Mouse (Mus musculus): ENCODE results near the gene Pclo. TPM values are rescaled to one million over a fixed set of nuclear protein-coding genes. Genes with fewer than 3 reads are reported as not detected.
"Not testable (repeated sequence)": the region's sequence is repeated elsewhere in the genome, so short reads cannot be mapped to it uniquely, and the experiment has no call there.

The Pclo gene
- total RNA-seq, 4 experiments from 2014 or later: 108 to 123 (median 110) TPM

GRCm38 (mm10) chr5:14680419-14680818 is 165.7 kb downstream of the Pclo start:
- no peak for DNase-seq (ENCODE audit: low spot score in 2 of 2)

DNA sequence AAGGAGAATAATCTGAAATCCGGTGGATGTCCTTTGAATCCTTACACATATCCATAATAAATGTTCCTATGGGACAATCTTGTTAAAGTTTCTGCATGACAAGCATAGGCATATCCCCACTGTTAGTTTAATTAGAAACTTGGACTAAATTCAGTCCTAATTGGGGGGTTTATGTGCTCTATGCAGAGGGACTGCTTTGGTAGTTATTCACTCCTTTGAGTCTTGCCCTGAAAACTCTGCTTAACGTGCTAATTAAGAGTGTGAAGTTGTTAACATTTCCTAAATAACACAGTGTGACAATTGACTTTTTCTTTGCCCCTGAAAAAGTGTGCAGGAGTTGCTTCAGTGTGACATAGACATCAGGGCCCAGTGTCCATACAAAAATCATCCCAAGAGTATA is 177.3 kb downstream of the Pclo start:
- no peak for DNase-seq (ENCODE audit: low spot score in 2 of 2)

DNA sequence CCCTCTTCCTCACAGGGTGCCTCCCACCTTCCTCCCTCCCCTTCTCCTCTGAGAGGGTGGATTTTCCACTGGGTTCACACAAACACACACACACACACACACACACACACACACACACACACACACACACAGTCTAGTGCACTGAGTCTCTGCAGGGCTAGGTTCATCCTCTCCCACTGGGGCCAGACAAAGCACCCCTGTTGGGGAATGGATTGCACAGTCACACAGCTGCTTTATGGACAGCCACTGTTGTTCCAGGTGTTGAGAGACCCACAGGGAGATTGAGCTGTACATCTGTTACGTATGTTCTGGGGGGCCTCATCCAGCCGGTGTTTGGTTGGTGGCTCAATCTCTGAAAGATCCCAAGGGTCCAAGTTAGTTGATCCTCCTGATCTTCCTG is 182.0 kb downstream of the Pclo start:
- DNase-seq (ENCODE audit: low spot score in 2 of 2): no peak

DNA sequence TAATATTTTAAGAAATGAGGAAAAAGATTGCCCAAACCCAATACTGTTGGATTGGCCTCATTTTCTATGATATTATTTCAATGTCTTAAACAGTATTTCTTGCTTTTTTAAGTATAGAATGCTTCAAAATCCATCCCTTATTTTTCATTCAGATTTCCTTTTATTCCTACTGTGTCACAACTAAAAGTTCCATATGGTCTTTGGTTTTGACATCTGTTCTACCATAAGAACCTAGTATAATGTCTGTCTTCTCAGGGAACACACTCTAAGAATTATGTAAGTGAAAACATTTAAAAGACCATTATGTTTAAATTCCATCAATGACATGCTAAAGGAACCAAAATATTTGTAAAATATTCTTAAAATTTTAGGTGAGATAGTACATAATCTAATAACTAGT is 186.2 kb downstream of the Pclo start:
- no peak for DNase-seq (ENCODE audit: low spot score in 2 of 2)

- no peak for DNase-seq (ENCODE audit: low spot score in 2 of 2)
These were observed 190.7 kb downstream of the Pclo start for GRCm38 (mm10) chr5:14705423-14705822.

- DNase-seq (ENCODE audit: low spot score in 2 of 2): no peak
These were observed 192.6 kb downstream of the Pclo start for GRCm38 (mm10) chr5:14707311-14707710.

DNA sequence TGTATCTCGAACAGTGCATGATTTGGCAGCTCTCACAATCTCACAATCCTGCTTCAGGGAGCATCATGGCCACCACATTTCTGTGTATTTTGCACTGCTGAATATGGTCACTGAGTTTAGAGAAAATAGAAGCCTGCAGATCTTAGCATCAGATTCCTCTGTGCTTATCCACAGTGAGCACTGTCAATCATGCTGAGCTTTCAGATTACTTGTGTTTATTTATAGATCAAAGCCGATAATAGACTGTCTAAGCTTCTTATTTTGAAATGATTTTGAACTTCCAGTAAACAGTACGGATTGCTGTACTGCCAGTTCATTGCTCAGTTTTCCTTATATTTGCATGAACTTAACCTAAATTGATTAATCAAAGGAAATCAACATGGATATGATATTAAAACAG is 208.9 kb downstream of the Pclo start:
- no peak for DNase-seq (ENCODE audit: low spot score in 2 of 2)

- no peak for DNase-seq (ENCODE audit: low spot score in 2 of 2)
These were observed 214.0 kb downstream of the Pclo start for GRCm38 (mm10) chr5:14728676-14729253.

DNA sequence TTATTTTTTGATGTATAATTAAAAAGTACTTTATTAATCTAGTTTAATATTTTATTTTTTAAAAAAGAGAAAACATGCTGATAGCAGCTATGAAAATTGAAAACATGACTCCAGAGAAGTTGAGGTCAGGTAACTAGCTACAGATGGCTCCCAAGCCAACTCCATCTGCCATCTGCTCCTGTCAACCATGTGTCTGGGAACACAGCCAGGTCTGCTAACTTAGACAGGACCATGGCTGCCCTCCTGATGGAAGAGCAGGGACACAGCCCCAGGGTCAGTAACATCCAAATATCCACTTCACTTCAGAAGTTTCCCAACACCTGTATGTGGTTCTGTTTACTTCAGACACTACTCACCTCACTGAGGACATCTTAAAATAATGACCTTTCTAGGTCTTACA is 236.2 kb downstream of the Pclo start:
- no peak for DNase-seq (ENCODE audit: low spot score in 2 of 2)

DNA sequence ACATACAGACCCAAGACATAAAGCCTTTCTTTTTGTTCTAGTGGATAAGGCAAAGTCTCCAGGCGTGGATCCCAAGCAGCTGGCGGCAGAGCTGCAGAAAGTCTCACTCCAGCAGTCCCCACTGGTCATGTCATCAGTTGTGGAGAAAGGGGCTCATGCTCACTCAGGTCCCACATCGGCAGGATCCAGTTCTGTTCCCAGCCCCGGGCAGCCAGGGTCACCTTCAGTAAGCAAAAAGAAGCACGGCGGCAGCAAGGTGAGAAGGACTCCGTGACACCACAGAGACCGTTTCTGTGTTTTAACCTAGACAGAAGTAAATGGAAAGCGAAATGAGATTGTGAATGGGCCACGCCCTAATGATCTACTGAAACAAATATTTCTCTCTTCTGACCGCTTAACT is 252.0 kb downstream of the Pclo start:
- no peak for DNase-seq (ENCODE audit: low spot score in 2 of 2)

DNA sequence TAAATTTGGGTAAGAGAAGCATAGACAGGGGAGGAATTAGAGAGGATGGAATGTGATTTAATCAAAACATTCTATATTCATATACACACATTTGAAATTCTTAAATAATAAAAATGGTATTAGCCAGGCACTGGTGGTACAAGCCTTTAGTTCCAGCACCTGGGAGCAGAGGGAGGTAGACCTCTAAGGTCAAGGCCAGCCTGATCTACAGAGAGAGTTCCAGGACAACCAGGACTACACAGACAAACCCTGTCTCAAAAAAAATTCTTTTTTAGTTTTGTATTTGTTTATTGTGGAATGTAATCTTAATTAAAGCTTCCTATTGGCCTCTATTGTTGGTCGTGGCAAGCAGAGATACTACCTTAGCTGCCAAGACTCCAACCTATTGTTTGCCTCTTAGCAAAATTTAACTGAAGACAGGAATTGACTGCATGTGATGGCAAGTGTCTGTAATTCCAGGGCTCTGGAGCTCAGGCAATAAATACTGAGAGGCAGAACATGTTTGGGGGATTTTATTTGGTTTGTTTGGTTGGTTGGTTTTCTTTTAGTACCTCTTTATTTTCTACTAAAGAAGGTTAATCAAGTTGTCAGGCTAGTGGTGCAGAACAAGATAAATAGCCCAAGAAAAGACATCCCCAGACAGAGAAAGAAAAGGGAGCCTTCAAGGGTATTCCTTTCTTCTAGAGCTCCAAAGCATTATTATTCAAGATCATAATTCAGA is 267.8 kb downstream of the Pclo start:
- no peak for DNase-seq (ENCODE audit: low spot score in 2 of 2)

DNA sequence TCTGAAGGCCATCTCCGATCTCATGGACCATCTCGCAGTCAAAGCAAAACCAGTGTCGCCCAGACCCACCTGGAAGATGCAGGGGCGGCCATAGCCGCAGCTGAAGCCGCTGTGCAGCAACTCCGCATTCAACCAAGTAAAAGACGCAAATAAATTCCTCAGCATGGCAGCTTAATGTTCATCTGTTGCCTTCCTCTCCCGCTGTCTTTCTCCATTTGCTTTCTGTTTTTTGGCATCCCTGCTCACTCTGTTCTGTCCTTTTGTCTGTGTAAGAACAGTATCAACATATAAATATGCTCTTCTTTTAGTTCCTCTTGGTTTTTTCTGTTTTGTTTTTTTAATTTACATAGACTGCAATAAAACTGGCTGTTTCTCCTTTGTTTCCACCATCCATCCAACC is 279.2 kb downstream of the Pclo start:
- DNase-seq (ENCODE audit: low spot score in 2 of 2): no peak

GRCm38 (mm10) chr5:14807136-14807535 is 292.4 kb downstream of the Pclo start:
- peak in 1 of 2 experiments; percentile 37 for DNase-seq (ENCODE audit: low spot score in 2 of 2)

DNA sequence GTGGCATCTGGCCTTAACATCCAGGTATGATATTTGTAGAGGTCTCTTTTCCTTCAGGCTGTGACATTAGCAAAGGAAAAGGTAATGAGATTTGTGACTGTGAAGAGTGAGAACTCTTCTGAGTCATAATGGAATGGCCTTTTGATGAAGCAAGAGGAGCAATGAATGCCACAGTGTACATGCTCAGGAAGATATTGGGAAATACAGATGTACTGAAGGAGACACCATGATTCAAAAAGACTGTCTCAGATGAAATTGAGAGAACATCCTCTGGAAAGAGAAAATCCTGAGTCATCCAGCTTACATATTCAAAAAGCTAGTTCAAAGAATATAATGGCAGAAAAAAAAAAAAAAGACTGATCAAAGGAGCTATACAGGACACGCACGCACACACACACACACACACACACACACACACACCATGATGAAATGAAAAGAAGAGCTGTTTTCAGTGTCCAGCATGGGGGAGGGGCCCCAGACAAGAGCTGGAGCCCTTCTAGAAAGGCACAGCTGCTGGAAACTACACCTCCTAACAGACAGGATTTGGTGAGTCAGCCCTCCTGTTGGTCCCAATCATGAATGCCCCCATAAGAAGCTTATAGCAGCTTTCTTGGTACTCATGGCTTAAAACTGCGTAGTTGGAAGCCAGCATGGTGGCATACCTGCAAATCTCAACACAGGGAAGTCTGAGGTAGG is 318.6 kb downstream of the Pclo start:
- DNase-seq (ENCODE audit: low spot score in 2 of 2): peak in 1 of 2 experiments; percentile 22

DNA sequence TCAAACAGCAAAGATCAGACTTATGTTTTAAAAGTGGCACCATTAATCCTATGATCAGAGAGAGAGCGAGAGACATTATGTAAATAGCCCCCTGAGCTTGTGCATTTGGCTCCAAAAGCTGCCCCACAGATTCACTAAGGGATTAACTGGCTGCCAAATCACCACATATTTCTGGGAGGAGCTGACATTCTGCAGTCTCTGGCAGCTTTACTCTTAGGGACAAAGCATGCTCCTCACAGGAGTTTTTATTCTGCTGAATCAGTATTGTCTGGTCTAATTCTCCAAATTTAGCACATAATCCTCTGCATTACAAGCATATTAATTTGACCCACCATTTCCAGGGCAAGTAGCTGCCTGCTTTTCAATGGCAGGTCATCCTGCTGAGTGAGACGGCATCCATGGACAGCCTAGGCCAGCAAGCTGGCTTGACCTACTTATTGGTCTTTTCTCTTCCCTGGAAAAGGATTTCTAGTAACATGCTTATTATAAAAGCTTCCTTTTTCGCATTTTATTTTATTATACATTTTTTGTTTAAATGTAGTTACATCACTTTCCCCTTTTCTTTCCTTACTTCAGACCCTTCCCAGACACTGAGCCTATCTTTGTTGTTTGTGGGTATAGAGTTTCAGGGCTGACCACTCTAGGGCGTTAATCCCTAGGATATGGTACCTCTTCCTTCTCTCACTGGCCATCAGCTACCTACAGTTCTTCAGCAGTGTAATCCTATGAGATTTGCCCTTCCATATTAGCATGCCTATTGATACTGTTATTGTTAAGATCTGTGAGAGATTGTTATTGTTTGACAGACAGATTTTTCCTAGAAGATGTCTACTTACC is 319.7 kb downstream of the Pclo start:
- DNase-seq (ENCODE audit: low spot score in 2 of 2): peak; percentile 23 to 45

GRCm38 (mm10) chr5:14853650-14854049 is 338.9 kb downstream of the Pclo start:
- DNase-seq (ENCODE audit: low spot score in 2 of 2): no peak

- not testable (repeated sequence) for DNase-seq (ENCODE audit: low spot score in 2 of 2)
These were observed 370.6 kb downstream of the Pclo start for GRCm38 (mm10) chr5:14885291-14885690.

GRCm38 (mm10) chr5:14892242-14892641 is 377.5 kb downstream of the Pclo start:
- no peak for DNase-seq (ENCODE audit: low spot score in 2 of 2)

DNA sequence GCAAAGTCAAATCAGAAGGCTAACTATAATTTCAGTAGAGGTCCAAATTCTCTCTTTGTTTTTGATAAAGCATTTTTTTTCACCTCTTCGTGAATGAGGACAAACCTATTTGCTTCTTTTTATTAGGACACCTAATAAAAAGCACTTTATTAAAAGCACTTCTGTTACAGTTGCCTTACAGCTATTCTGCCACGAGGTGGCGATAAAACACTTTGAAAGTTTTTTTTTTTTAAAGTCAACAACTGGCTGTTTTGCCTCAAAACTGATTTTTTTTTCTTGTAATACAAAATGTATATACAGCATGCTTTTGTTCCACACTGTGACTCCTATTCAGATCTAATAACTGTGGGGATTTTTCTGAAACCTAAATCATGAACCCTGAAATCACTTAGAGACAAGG is 388.8 kb downstream of the Pclo start:
- DNase-seq (ENCODE audit: low spot score in 2 of 2): not testable (repeated sequence)

Measured in layer of hippocampus, adult 8-10 months (tissue).